ENCODE assay signal across 31 mouse cellular contexts in genomic region chr7:19365376-19365775, GRCm38 (mm10). TPM values are rescaled to one million over a fixed set of nuclear protein-coding genes. Genes with fewer than 3 reads are reported as not detected.
DNase-seq lines count a peak whose midpoint lies in the region; ATAC-seq lines count a peak whose summit lies in the region.
"Had no signal": no experiment of that assay in that cellular context is flagged by ENCODE, and none has a peak within 500 bp of the region (broad histone marks: within the 10 kb centered on the region; RNA-seq: fewer than 3 reads in every experiment).

No protein-coding gene starts in this region.

- no peak overlapping the region for H3K27ac ChIP-seq in heart, embryonic 13.5 days (replicated peaks)
- 0 out of 2 replicates have a peak overlapping the region, but pooled peaks have one; percentile 36 for H3K27ac ChIP-seq in brown adipose tissue, adult 24 weeks (replicated peaks; ENCODE audit: low read depth, low read length)
- H3K27ac ChIP-seq: forebrain, embryonic 13.5 days; gastrocnemius, adult 2 months; heart, embryonic 10.5 days; hindbrain, embryonic 14.5 days; liver, embryonic 14.5 days; midbrain, embryonic 10.5 days had no signal

- H3K9ac ChIP-seq in heart, embryonic 13.5 days, result 0 out of 2 replicates have a peak overlapping the region, but pooled peaks have one; percentile 3
- H3K9ac ChIP-seq: embryonic facial prominence, embryonic 15.5 days; forebrain, embryonic 13.5 days; hindbrain, embryonic 14.5 days; liver, embryonic 14.5 days; lung, embryonic 14.5 days had no signal

- H3K4me3 ChIP-seq in heart, embryonic 13.5 days, result no peak overlapping the region
- H3K4me3 ChIP-seq in brown adipose tissue, adult 24 weeks (ENCODE audit: insufficient read depth, low read depth, low read length), result no peak overlapping the region
- H3K4me3 ChIP-seq: embryonic facial prominence, embryonic 15.5 days; forebrain, embryonic 13.5 days; gastrocnemius, adult 2 months; heart, embryonic 10.5 days; midbrain, embryonic 10.5 days had no signal

- H3K4me2 ChIP-seq in heart, embryonic 13.5 days, result no peak overlapping the region
- H3K4me2 ChIP-seq: embryonic facial prominence, embryonic 15.5 days; forebrain, embryonic 13.5 days; hindbrain, embryonic 14.5 days; lung, embryonic 14.5 days had no signal

- ATAC-seq in heart, embryonic 13.5 days (ENCODE audit: extremely low read depth, insufficient number of reproducible peaks, low FRiP score, low TSS enrichment), result no peak
- no peak for ATAC-seq in megakaryocyte, adult 5-6 weeks (ENCODE audit: poor library complexity, severe bottlenecking)
- ATAC-seq: forebrain, embryonic 13.5 days; intestine, postnatal 0 days; midbrain, embryonic 16.5 days; Patski had no signal

- peaks cover 16% of the 10 kb centered on the region for H3K27me3 ChIP-seq in heart, embryonic 13.5 days (replicated peaks)
- H3K27me3 ChIP-seq: Patski had no signal

- H3K9me3 ChIP-seq in heart, embryonic 13.5 days, result no peaks in the 10 kb centered on the region
- H3K9me3 ChIP-seq: embryonic facial prominence, embryonic 15.5 days; forebrain, embryonic 13.5 days; heart, embryonic 10.5 days; midbrain, embryonic 10.5 days had no signal

- peaks cover 23% of the 10 kb centered on the region for H3K36me3 ChIP-seq in heart, embryonic 13.5 days

- peaks cover 44% of the 10 kb centered on the region for H3K4me1 ChIP-seq in heart, embryonic 13.5 days
- H3K4me1 ChIP-seq in brown adipose tissue, adult 24 weeks (ENCODE audit: control insufficient read depth, insufficient read depth, insufficient read length, low read length), result peaks cover 6% of the 10 kb centered on the region; the same call in 1 of the 2 replicates

- no peak for DNase-seq in heart, adult 9 months (ENCODE audit: low spot score in 2 of 2)
- peak; percentile 98 for DNase-seq in fat pad, adult 2 months (ENCODE audit: extremely low read depth, low read depth, low spot score)
- DNase-seq in urinary bladder, postnatal 25 days (ENCODE audit: low spot score), result peak; percentile 54
- DNase-seq in embryo, embryonic 10 days (ENCODE audit: low spot score), result no peak
- DNase-seq: adrenal gland, postnatal 10 days; cerebellum, adult 11 months; cerebellum, adult 9-10 months; cerebellum, postnatal 36 days; gastrocnemius, adult 2 months; kidney, adult 9 months; kidney, postnatal 10 days; layer of hippocampus, postnatal 36 days; left cerebral cortex, postnatal 4 days; liver; lung, embryonic 14.5 days; lung, postnatal 14 days; right cerebral cortex, adult 18-20 months; spleen, adult 18-20 months; thymus, postnatal 25 days had no signal

- 76% methylated on average over 4 of the region's 4 CpGs for WGBS in heart, embryonic 13.5 days

RNA-seq across cellular contexts. Expression of gene Ppp1r13l, which starts 5.8 kb away (rescaled TPM):
- polyA plus RNA-seq in heart, embryonic 13.5 days (2015; fragmentation: Nextera tagmentation; extraction: Ambion mirVana), result 12.8 and 13.0 TPM in 2 replicates
- polyA plus RNA-seq in brown adipose tissue, adult 24 weeks (2012; ENCODE audit: insufficient read depth, insufficient read length, missing spikeins), result 1.7 and 4.1 TPM in 2 replicates
- 4.1 and 4.2 TPM in 2 replicates for total RNA-seq in megakaryocyte, adult 5-6 weeks (2015)
- 0.45 TPM in 1 of 2 replicates, not detected in the other for total RNA-seq in megakaryocyte, adult 5-6 weeks (2017)

RNA-seq across cellular contexts. Expression of gene Cd3eap, which starts 6.1 kb away (rescaled TPM):
- polyA plus RNA-seq in heart, embryonic 13.5 days (2015; fragmentation: Nextera tagmentation; extraction: Ambion mirVana), result 17.4 and 19.8 TPM in 2 replicates
- 3.3 and 5.5 TPM in 2 replicates for polyA plus RNA-seq in brown adipose tissue, adult 24 weeks (2012; ENCODE audit: insufficient read depth, insufficient read length, missing spikeins)
- 3.4 TPM in 2 replicates for total RNA-seq in megakaryocyte, adult 5-6 weeks (2015)
- total RNA-seq in megakaryocyte, adult 5-6 weeks (2017), result 9.0 and 11.5 TPM in 2 replicates

RNA-seq across cellular contexts. Expression of gene Ercc2, which starts 16.4 kb away (rescaled TPM):
- polyA plus RNA-seq in heart, embryonic 13.5 days (2015; fragmentation: Nextera tagmentation; extraction: Ambion mirVana), result 11.8 and 12.2 TPM in 2 replicates
- polyA plus RNA-seq in brown adipose tissue, adult 24 weeks (2012; ENCODE audit: insufficient read depth, insufficient read length, missing spikeins), result 4.4 and 6.4 TPM in 2 replicates
- 4.9 and 5.7 TPM in 2 replicates for total RNA-seq in megakaryocyte, adult 5-6 weeks (2015)
- 12.6 and 19.2 TPM in 2 replicates for total RNA-seq in megakaryocyte, adult 5-6 weeks (2017)

RNA-seq across cellular contexts. Expression of gene Ercc1, which starts 20.8 kb away (rescaled TPM):
- 62.6 and 62.7 TPM in 2 replicates for polyA plus RNA-seq in heart, embryonic 13.5 days (2015; fragmentation: Nextera tagmentation; extraction: Ambion mirVana)
- 32.6 and 38.4 TPM in 2 replicates for polyA plus RNA-seq in brown adipose tissue, adult 24 weeks (2012; ENCODE audit: insufficient read depth, insufficient read length, missing spikeins)
- 18.9 and 26.4 TPM in 2 replicates for total RNA-seq in megakaryocyte, adult 5-6 weeks (2015)
- total RNA-seq in megakaryocyte, adult 5-6 weeks (2017), result 17.5 and 21.4 TPM in 2 replicates

RNA-seq across cellular contexts. Expression of gene Klc3, which starts 38.5 kb away (rescaled TPM):
- polyA plus RNA-seq in heart, embryonic 13.5 days (2015; fragmentation: Nextera tagmentation; extraction: Ambion mirVana), result 4.8 and 5.5 TPM in 2 replicates
- not detected in 2 replicates for polyA plus RNA-seq in brown adipose tissue, adult 24 weeks (2012; ENCODE audit: insufficient read depth, insufficient read length, missing spikeins)
- 0.09 TPM in 1 of 2 replicates, not detected in the other for total RNA-seq in megakaryocyte, adult 5-6 weeks (2015)
- total RNA-seq in megakaryocyte, adult 5-6 weeks (2017), result not detected in 2 replicates

Comparison
In these comparisons a context has a peak if more than half of its experiments do, and no peak if none do; other contexts are left out.
1. DNase-seq: peak in fat pad, adult 2 months (single experiment) and urinary bladder, postnatal 25 days (single experiment); none in heart, adult 9 months (0 of 2) and embryo, embryonic 10 days (single experiment).